Mouse (Mus musculus) monocyte, adult 59 days (primary cell): ENCODE data around the gene Mbtd1. TPM values are rescaled to one million over a fixed set of nuclear protein-coding genes. Genes with fewer than 3 reads are reported as not detected.

Experiments used
- total RNA-seq, 2 experiments: library from RNA; stranded (reverse); gene quantifications; one replicate each; pipeline ENCODE4 v1.2.4; 2023

The Mbtd1 gene
- total RNA-seq = 10 to 100 TPM; 77.2 to 98.3 TPM

GRCm38 (mm10) chr11:93885572-93886410, at the start of gene Mbtd1, which contains the start of gene Utp18:
TSS of gene Mbtd1 (plus strand) at chr11:93885852.
TSS of gene Utp18 (minus strand) at chr11:93885766.

GRCm38 (mm10) chr11:93956159-93956558, 70.5 kb downstream of the Mbtd1 start, which contains the start of gene Nme2:
TSS of gene Nme2 (minus strand) at chr11:93956259.

GRCm38 (mm10) chr11:93968005-93968847, 82.6 kb downstream of the Mbtd1 start, which contains the start of the genes Gm20390 and Nme1:
TSS of gene Gm20390 (minus strand) at chr11:93968293.
TSS of gene Nme1 (minus strand) at chr11:93968521.

GRCm38 (mm10) chr11:93995720-93996305, 110.2 kb downstream of the Mbtd1 start, which contains the start of gene Spag9:
TSS of gene Spag9 (plus strand) at chr11:93996091.

Other genes starting within 250 kb of the Mbtd1 start
- 10 to 100 TPM; 47.0 to 48.7 TPM for gene Utp18, start 86 bp upstream of the Mbtd1 start, total RNA-seq
- 100 to 1,000 TPM; 198 to 221 TPM for gene Nme2, start 70.4 kb downstream of the Mbtd1 start, total RNA-seq
- gene Gm20390, start 82.4 kb downstream of the Mbtd1 start, total RNA-seq = 10 to 100 TPM; 35.5 to 38.2 TPM
- gene Nme1, start 82.7 kb downstream of the Mbtd1 start, total RNA-seq = 10 to 100 TPM; 12.8 to 23.7 TPM
- gene Spag9, start 110.2 kb downstream of the Mbtd1 start, total RNA-seq = 100 to 1,000 TPM; 149 to 199 TPM